Mouse (Mus musculus) G1E (cell line): ENCODE data around the gene B3gat3. TPM values are rescaled to one million over a fixed set of nuclear protein-coding genes. Genes with fewer than 3 reads are reported as not detected.

ENCODE experiments used
- ATAC-seq: 2 replicates; pipeline ENCODE4 v1.8.0; 2016; ENCODE audit warnings: mild to moderate bottlenecking; ENCODE audit not compliant: insufficient number of reproducible peaks, poor library complexity, low FRiP score, severe bottlenecking; ENCODE audit errors: extremely low read depth
- DNase-seq: peaks from one replicate; pipeline ENCODE4 v3.0.0; 2012; ENCODE audit warnings: low spot score
- H3K27me3 ChIP-seq: 2 replicates; pipeline ENCODE4 v1.6.1; 2012; ENCODE audit warnings: mild to moderate bottlenecking, low read length, inconsistent platforms; ENCODE audit not compliant: insufficient read depth
- H3K36me3 ChIP-seq: replicated peaks from 2 replicates; pipeline ENCODE3; 2012; ENCODE audit warnings: mild to moderate bottlenecking, inconsistent platforms
- H3K4me1 ChIP-seq: 2 replicates; pipeline ENCODE4 v1.6.1; 2012; ENCODE audit warnings: low read depth, low read length, inconsistent platforms, mixed read lengths; ENCODE audit not compliant: insufficient read depth
- H3K4me3 ChIP-seq: 2 replicates; pipeline ENCODE4 v1.5.1; 2012; ENCODE audit warnings: low read depth, mild to moderate bottlenecking, inconsistent platforms, low read length, moderate library complexity, mixed read lengths
- H3K9me3 ChIP-seq: replicated peaks from 2 replicates; pipeline ENCODE4 v1.6.1; 2012; ENCODE audit warnings: inconsistent platforms
- CTCF ChIP-seq: IDR thresholded peaks from 2 replicates; pipeline ENCODE4 v1.5.1; 2012; ENCODE audit warnings: low read depth, low read length, inconsistent platforms, mixed read lengths
- GATA1 ChIP-seq: IDR thresholded peaks from 2 replicates; pipeline ENCODE4 v1.6.1; 2012; ENCODE audit warnings: borderline replicate concordance, low read length, inconsistent platforms, mixed read lengths
- GATA2 ChIP-seq: IDR thresholded peaks from 2 replicates; pipeline ENCODE4 v1.6.1; 2012; ENCODE audit warnings: low read depth, low read length, inconsistent platforms, borderline replicate concordance
- POLR2AphosphoS5 ChIP-seq: IDR thresholded peaks from 2 replicates; pipeline ENCODE4 v1.6.1; 2012; ENCODE audit warnings: low read depth, low read length, inconsistent platforms; ENCODE audit not compliant: insufficient replicate concordance
- TAL1 ChIP-seq: conservative IDR thresholded peaks from 2 replicates; pipeline ENCODE4 v1.6.1; 2012; ENCODE audit warnings: low read depth, low read length, inconsistent platforms, mixed read lengths
- polyA plus RNA-seq: library from polyadenylated mRNA; stranded (reverse); fragments of >175 nt; gene quantifications from 2 replicates; pipeline ENCODE4 v1.2.3, GENCODE M21; 2012
- total RNA-seq, 2 experiments: library from RNA; stranded (forward) in 1 of 2; stranded (reverse) in 1 of 2; fragments of 200-1000 nt in 1 of 2; fragments of >200 nt in 1 of 2; fragmentation: Nextera tagmentation in 1 of 2; gene quantifications; 2 replicates each; pipeline ENCODE4 v1.2.3; 2014 to 2017

Gene B3gat3
- total and polyA plus RNA-seq, 3 experiments = 38.8 to 180 (median 70.3) TPM

DNA sequence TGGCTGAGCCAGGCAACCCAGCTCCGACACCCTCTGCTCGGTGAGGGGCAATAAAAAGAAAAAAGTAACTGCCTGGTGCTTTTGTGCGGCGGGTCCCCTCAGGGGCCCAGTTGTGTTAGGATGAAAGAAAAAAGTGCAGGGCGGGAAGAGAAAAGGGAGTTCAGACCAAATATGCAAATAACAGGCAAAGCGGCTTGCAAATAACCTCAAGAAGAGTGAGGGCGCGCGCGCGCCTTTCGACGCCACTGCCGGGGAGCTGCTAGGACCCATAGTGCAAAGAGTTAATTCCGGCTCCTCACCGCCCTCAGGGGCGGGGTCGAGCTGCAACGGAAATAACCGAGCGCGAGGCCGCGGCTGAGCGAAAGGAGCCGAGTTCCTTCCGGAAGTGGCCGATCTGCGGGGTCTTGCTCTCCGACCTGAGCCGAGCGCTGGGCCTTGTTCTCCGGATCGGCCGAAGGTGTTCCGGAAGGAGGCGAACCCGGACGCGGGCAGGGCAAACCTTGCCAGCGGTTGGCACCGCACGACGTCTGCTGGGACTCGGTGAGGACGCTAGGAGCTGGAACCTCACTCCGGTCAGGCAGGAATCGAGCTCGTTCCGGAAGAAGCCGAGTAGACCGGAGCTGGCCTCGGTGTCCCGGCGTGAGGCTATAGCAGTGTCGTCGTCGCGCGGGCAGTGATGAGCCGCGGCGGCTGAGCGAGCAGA, 21.5 kb downstream of the B3gat3 start, which contains the start of gene Mta2:
Mta2 (plus strand) TSS at position 361 of the 703 bp plus-strand sequence.
- Histone ChIP-seq H3K36me3 (peaks cover 76% of the 10 kb centered on the region), H3K27me3 (no peaks in the 10 kb centered on the region), H3K4me1 (peaks cover 77% of the 10 kb centered on the region), H3K9me3 (no peaks in the 10 kb centered on the region), H3K4me3 (peak within 1 kb of the TSS; percentile 97)
- no peak for TF ChIP-seq GATA1
- TF ChIP-seq TAL1 = no peak
- no peak for TF ChIP-seq POLR2AphosphoS5
- TF ChIP-seq GATA2 = no peak
- no peak for TF ChIP-seq CTCF
- DNase-seq (peak; percentile 87), ATAC-seq (peak; percentile 67)

DNA sequence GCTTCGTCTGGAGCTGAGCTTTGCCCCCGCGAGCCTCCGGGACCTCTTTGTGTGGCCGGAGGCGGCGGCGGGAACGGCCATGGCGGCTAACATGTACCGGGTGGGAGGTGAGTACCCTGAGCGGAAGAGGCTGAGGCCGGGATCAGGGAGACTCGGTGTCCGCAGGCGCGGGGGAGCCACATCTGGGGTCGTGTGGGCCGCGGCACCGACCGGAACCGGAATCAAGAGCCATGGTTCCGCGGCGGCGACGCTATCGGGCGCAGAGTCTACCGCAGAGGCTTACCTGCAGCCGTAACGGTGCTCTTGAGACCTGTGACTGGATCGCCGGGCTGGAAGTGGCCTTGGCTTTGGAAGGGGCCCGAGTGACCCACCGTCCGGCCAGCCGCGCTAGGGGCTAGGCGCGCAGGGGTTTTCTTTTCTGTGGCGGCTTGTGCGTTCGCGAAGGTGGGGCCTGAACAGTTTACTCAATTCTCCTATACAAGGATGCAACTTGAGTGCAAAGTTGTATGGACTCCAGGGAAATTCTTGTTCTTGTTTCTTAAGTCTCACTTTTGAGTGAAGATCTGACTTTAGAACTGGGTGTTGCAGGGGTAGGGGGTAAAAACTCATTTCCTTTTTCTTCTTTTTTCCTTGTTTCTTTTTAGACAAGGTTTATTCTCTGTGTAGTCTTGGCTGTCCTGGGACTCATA, 22.2 kb downstream of the B3gat3 start:
- DNase-seq (peak; percentile 38), ATAC-seq (no peak)
- Histone ChIP-seq H3K4me3 (peak overlapping the region; percentile 97), H3K4me1 (peaks cover 77% of the 10 kb centered on the region), H3K9me3 (no peaks in the 10 kb centered on the region), H3K36me3 (peaks cover 75% of the 10 kb centered on the region), H3K27me3 (no peaks in the 10 kb centered on the region)
- TF ChIP-seq GATA1 = no peak
- TF ChIP-seq TAL1 = no peak

GRCm38 (mm10) chr19:8943047-8943446, 22.9 kb downstream of the B3gat3 start:
- DNase-seq (no peak), ATAC-seq (no peak)
- H3K9me3 ChIP-seq = no peaks in the 10 kb centered on the region
- peak overlapping the region; percentile 97 for H3K4me3 ChIP-seq
- peaks cover 80% of the 10 kb centered on the region for H3K4me1 ChIP-seq
- no peak for TF ChIP-seq POLR2AphosphoS5
- no peak for TF ChIP-seq TAL1
- TF ChIP-seq GATA2 = no peak
- TF ChIP-seq GATA1 = no peak
- no peak for TF ChIP-seq CTCF
- no peaks in the 10 kb centered on the region for H3K27me3 ChIP-seq
- H3K36me3 ChIP-seq = peaks cover 75% of the 10 kb centered on the region

GRCm38 (mm10) chr19:8944062-8944461, 23.9 kb downstream of the B3gat3 start:
- DNase-seq = no peak
- no peak for TF ChIP-seq POLR2AphosphoS5
- peak; percentile 46; the same call in 1 of the 2 replicates for TF ChIP-seq TAL1
- TF ChIP-seq GATA2 = no peak
- TF ChIP-seq CTCF = no peak
- no peak for TF ChIP-seq GATA1
- Histone ChIP-seq H3K4me3 (peak overlapping the region; percentile 97), H3K36me3 (peaks cover 75% of the 10 kb centered on the region), H3K9me3 (no peaks in the 10 kb centered on the region), H3K4me1 (peaks cover 80% of the 10 kb centered on the region), H3K27me3 (no peaks in the 10 kb centered on the region)
- peak; percentile 47 for ATAC-seq

DNA sequence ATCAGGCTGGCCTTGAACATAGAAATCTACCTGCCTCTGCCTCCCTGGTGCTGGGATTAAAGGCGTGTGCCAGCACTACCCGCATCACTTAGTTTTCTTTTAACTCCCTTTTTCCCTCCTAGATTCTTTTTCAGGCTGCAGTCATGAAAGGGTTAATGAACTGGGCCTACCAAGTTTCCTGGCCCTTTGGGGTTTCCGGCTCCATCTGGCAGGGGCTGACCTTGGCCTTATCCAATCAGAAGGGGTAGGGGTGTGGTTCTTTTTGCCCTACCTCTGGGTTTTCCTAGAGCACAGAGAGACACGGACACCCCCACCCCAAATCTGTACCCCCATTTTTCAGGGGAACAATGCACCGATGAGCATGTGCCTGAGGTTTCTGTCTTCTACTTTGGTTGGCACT, 24.6 kb downstream of the B3gat3 start:
- no peaks in the 10 kb centered on the region for H3K9me3 ChIP-seq
- no peaks in the 10 kb centered on the region for H3K27me3 ChIP-seq
- peak overlapping the region; percentile 54 for H3K4me3 ChIP-seq
- peak; percentile 68 for DNase-seq
- peaks cover 73% of the 10 kb centered on the region for H3K36me3 ChIP-seq
- no peak for ATAC-seq
- TF ChIP-seq TAL1 (no peak), GATA1 (no peak), CTCF (no peak)
- H3K4me1 ChIP-seq = peaks cover 78% of the 10 kb centered on the region

DNA sequence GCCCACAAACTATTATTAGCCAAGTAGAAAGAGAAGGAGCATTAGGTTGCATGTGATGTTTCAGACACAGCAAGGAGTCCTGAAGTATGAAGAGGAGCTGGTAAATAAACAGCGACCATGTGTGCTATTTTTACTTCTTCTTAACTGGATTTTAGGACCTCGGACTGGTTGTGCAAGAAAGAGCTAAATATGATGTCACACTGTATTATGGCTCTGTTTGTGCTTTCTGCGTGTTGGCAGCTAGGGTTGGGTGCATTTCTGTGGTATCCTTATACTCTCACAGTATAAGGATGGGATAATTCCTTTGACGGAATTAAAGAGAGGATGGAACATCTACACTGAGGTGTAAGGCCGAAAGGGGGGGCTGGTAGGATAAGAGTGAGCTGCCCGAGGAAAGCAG, 25.1 kb downstream of the B3gat3 start:
- no peaks in the 10 kb centered on the region for H3K9me3 ChIP-seq
- H3K4me3 ChIP-seq = peak overlapping the region; percentile 54
- TF ChIP-seq GATA1 (no peak), GATA2 (no peak), CTCF (no peak), TAL1 (no peak), POLR2AphosphoS5 (no peak)
- H3K36me3 ChIP-seq = peaks cover 72% of the 10 kb centered on the region
- ATAC-seq (no peak), DNase-seq (no peak)
- peaks cover 76% of the 10 kb centered on the region for H3K4me1 ChIP-seq
- H3K27me3 ChIP-seq = no peaks in the 10 kb centered on the region
